Mouse (Mus musculus) E14TG2a.4 (cell line): ENCODE results near the gene Rabepk.

Experiments used
- H3K27me3 ChIP-seq: 2 replicates; pipeline ENCODE4 v1.6.1; 2014; ENCODE audit warnings: low read length, control low read depth; ENCODE audit not compliant: insufficient read depth
- H3K36me3 ChIP-seq: 2 replicates; pipeline ENCODE4 v1.6.1; 2014; ENCODE audit warnings: low read length, control low read depth; ENCODE audit not compliant: insufficient read depth
- H3K4me1 ChIP-seq: replicated peaks from 2 replicates; pipeline ENCODE4 v1.6.1; 2014; ENCODE audit warnings: low read depth, low read length, control low read depth
- H3K4me3 ChIP-seq: replicated peaks from 2 replicates; pipeline ENCODE4 v1.5.1; 2014; ENCODE audit warnings: mild to moderate bottlenecking, low read length
- H3K9me3 ChIP-seq: 2 replicates; pipeline ENCODE4 v1.6.1; 2014; ENCODE audit warnings: low read length, control low read depth
- CTCF ChIP-seq: conservative IDR thresholded peaks from 2 replicates; pipeline ENCODE4 v1.5.1; 2014; ENCODE audit warnings: low read length
- NANOG ChIP-seq: IDR thresholded peaks from 2 replicates; pipeline ENCODE4 v1.6.1; 2014; ENCODE audit warnings: borderline replicate concordance, low read length, mixed read lengths
- POU5F1 ChIP-seq: IDR thresholded peaks from 2 replicates; pipeline ENCODE4 v1.6.1; 2014; ENCODE audit warnings: low read length, borderline replicate concordance

Gene Rabepk

DNA sequence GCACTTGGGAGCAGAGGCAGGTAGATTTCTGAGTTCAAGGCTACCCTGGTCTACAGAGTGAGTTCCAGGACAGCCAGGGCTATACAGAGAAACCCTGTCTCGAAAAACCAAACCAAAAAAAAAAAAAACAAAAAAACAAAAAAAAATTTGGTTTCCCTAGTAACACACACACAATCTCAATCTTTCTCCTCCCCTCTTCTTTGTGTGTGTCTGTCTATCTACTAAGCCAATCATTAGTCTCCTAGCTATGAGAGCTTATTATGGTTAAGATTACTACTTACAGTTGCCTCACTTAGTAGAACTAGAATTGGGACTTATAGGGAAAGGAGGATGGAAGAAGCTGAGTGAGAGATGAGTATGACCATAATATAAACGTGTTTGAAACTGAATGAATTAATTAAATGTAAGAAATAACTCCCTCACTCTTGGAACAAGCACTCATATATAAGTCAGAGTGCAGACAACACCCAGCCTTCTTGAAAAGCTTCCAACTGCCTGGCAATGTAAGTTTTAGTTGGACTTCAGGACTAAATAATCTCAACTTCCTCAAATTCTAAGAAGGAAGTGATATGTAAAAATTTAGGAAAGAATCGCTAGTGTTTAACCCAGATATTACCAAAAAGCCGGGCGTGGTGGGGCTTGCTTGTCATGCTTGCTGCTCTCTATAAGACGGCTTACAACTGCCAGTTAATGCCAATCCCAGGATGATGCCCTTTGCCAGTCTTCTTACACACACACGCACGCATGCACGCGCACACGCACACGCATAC lies 58.1 kb downstream of the Rabepk start:
- H3K4me3 ChIP-seq = no peak overlapping the region
- H3K9me3 ChIP-seq = no peaks in the 10 kb centered on the region
- peaks cover 17% of the 10 kb centered on the region for H3K4me1 ChIP-seq
- peaks cover 14% of the 10 kb centered on the region for H3K36me3 ChIP-seq
- no peaks in the 10 kb centered on the region for H3K27me3 ChIP-seq
- TF ChIP-seq CTCF = no peak
- TF ChIP-seq NANOG = no peak
- TF ChIP-seq POU5F1 = no peak

DNA sequence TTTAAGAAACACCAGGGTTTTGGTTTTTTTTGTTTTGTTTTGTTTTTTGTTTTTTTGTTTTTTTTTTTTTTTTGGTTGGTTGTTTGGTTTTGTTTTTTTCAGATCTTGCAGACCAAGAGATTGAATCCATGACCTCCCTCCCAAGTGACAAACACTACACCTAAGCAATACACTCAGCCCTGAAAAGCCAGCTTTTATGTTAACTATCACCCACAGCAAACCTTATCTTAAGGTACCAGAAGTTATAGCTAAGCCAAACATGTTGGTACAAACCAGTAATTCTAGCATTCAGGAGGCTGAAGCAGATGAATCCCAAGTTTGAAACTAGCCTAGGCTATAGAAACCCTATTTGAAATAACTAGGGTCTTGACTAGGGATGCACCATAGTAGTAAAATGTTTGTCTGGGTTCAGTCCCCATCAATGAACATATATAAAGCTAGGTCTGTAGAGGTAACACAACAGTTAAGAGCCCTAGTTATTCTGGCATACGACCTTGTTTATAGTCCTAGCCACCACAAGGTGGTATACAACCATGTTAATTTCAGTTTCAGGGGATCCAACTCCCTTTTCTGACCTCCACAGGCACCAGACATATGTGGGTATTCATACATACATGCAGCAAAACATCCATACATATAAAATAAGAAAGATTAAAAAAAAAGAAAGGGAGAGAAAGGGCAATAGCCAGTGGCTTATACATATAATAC lies 59.9 kb downstream of the Rabepk start:
- Histone ChIP-seq H3K4me3 (no peak overlapping the region), H3K27me3 (no peaks in the 10 kb centered on the region), H3K4me1 (peaks cover 17% of the 10 kb centered on the region), H3K36me3 (peaks cover 9% of the 10 kb centered on the region), H3K9me3 (no peaks in the 10 kb centered on the region)
- TF ChIP-seq NANOG (no peak), POU5F1 (no peak), CTCF (no peak)

DNA sequence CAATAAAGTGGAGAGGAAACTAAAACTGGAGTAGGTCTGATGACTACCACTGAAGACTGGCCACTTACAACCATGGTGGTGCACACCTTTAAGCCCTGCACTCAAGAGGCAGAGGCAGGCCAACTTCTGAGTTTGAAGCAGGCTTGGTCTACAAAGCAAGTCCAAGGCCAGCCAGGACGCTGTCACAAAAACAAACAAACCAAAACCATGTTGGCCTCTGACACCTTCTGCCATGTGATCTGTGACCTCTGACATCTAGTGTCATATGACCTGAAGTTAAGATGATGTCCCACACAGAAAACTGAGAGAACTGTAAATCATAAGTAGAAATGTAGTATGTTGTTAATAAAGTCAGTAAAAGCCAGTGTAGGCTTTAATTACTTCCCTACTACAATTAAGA lies 61.8 kb downstream of the Rabepk start:
- Histone ChIP-seq H3K27me3 (no peaks in the 10 kb centered on the region), H3K4me1 (peaks cover 15% of the 10 kb centered on the region), H3K9me3 (no peaks in the 10 kb centered on the region), H3K4me3 (no peak overlapping the region), H3K36me3 (peaks cover 12% of the 10 kb centered on the region)
- no peak for TF ChIP-seq POU5F1

DNA sequence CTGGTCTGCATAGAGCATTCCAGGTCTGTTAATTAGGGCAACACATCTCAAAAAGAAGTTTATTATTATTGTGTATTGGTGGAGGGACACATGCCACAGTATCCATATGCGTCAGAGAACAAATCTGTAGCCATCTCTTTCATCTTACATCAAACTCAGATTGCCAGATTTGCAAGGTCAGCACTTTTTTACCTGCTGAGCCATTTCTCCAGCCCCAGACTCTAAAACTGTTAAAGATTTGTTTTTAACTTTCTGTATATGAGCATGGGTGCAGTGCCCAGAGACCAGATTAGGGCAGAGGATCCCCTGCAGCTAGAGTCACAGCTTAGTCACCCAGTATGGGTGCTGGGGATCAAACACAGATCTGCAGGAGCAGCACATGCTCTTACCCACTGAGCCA lies 63.1 kb downstream of the Rabepk start:
- H3K27me3 ChIP-seq = no peaks in the 10 kb centered on the region
- H3K4me3 ChIP-seq = no peak overlapping the region
- peaks cover 14% of the 10 kb centered on the region for H3K4me1 ChIP-seq
- TF ChIP-seq NANOG (no peak), POU5F1 (no peak), CTCF (no peak)
- no peaks in the 10 kb centered on the region for H3K9me3 ChIP-seq
- peaks cover 6% of the 10 kb centered on the region; the same call in 1 of the 2 replicates for H3K36me3 ChIP-seq
